Mouse (Mus musculus): Measurements from ENCODE around the gene Cpeb4. TPM values are rescaled to one million over a fixed set of nuclear protein-coding genes. Genes with fewer than 3 reads are reported as not detected.

The Cpeb4 gene
- polyA plus RNA-seq, 1 experiment from 2014 or later, result 34.5 TPM

DNA sequence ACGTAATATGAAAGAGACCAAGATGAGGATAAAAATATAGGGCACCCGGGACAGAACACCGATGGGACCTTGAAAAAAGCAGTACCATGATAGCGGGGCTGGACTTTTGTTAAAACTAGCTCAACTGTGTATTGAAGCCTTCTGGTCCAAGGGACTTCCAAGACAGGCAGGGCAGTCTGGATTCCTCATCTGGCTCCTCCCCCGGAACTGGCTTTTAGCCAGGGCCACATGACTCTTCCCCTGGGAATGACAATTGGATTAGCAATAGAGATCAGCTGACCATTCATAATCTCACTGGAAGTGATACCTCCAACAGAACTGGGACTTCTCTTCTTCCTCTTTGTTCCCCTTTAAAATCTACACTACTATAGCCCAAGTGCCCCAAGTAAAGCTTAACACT is 21.0 kb upstream of the Cpeb4 start:
- ATAC-seq (ENCODE audit: low FRiP score, low TSS enrichment), result no peak
- H3K9me3 ChIP-seq (ENCODE audit: control insufficient read depth, low read length), result no peaks in the 10 kb centered on the region
- H3K4me2 ChIP-seq (ENCODE audit: low read length), result no peak overlapping the region
- H3K36me3 ChIP-seq (ENCODE audit: control insufficient read depth, insufficient read depth, low read length), result no peaks in the 10 kb centered on the region
- H3K9ac ChIP-seq (replicated peaks; ENCODE audit: low read length), result no peak overlapping the region
- WGBS, result 81% methylated on average over 5 of the region's 5 CpGs
- no peaks in the 10 kb centered on the region for H3K27me3 ChIP-seq (ENCODE audit: control insufficient read depth, insufficient read depth, low read length)
- DNase-seq, result peak; percentile 58
- no peak overlapping the region for H3K27ac ChIP-seq (replicated peaks; ENCODE audit: low read depth, low read length)
- H3K4me3 ChIP-seq (replicated peaks; ENCODE audit: low read depth, low read length), result no peak overlapping the region
- peaks cover 19% of the 10 kb centered on the region for H3K4me1 ChIP-seq (ENCODE audit: control insufficient read depth, insufficient read depth, low read length)

GRCm38 (mm10) chr11:31851702-31852560 is 20.1 kb upstream of the Cpeb4 start:
- no peak overlapping the region for H3K27ac ChIP-seq (replicated peaks; ENCODE audit: low read depth, low read length)

GRCm38 (mm10) chr11:31854955-31855354 is 17.1 kb upstream of the Cpeb4 start:
- ATAC-seq (ENCODE audit: low FRiP score, low TSS enrichment) (no peak), DNase-seq (no peak)
- Histone ChIP-seq H3K4me1 (ENCODE audit: control insufficient read depth, insufficient read depth, low read length) (peaks cover 6% of the 10 kb centered on the region), H3K9me3 (ENCODE audit: control insufficient read depth, low read length) (no peaks in the 10 kb centered on the region), H3K36me3 (ENCODE audit: control insufficient read depth, insufficient read depth, low read length) (no peaks in the 10 kb centered on the region), H3K27ac (replicated peaks; ENCODE audit: low read depth, low read length) (no peak overlapping the region), H3K9ac (replicated peaks; ENCODE audit: low read length) (no peak overlapping the region), H3K27me3 (ENCODE audit: control insufficient read depth, insufficient read depth, low read length) (no peaks in the 10 kb centered on the region), H3K4me2 (ENCODE audit: low read length) (no peak overlapping the region), H3K4me3 (replicated peaks; ENCODE audit: low read depth, low read length) (no peak overlapping the region)
- WGBS, result 76% methylated on average over 5 of the region's 5 CpGs

More at GRCm38 (mm10) chr11:31851702-31852560, 20.1 kb upstream of the Cpeb4 start:
- ATAC-seq (ENCODE audit: low FRiP score, low TSS enrichment) (no peak), DNase-seq (no peak)
- H3K4me3 ChIP-seq (replicated peaks; ENCODE audit: low read depth, low read length), result no peak overlapping the region
- WGBS, result 79% methylated on average over 4 of the region's 4 CpGs
- no peaks in the 10 kb centered on the region for H3K9me3 ChIP-seq (ENCODE audit: control insufficient read depth, low read length)
- peaks cover 13% of the 10 kb centered on the region for H3K4me1 ChIP-seq (ENCODE audit: control insufficient read depth, insufficient read depth, low read length)
- no peaks in the 10 kb centered on the region for H3K36me3 ChIP-seq (ENCODE audit: control insufficient read depth, insufficient read depth, low read length)
- no peak overlapping the region for H3K9ac ChIP-seq (replicated peaks; ENCODE audit: low read length)
- H3K27me3 ChIP-seq (ENCODE audit: control insufficient read depth, insufficient read depth, low read length), result no peaks in the 10 kb centered on the region
- no peak overlapping the region for H3K4me2 ChIP-seq (ENCODE audit: low read length)

DNA sequence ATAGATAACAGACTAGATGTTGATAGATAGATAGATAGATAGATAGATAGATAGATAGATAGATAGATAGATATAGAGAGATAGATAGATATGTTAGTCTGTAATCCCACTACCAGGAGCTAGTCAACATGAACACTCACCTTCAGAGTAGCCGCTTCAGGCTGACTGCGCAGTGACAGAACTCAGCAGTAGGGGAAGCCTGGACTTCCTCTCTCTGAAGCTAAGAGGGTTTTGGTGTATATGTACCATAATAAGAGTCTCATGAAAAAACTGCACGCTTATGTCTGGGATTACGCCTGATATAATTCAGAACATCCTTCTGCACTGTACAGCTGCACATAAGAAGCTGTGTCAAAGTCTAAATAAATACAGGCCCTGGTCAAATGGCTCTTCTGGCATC is 14.5 kb upstream of the Cpeb4 start:
- no peak overlapping the region for H3K9ac ChIP-seq (replicated peaks; ENCODE audit: low read length)
- no peak for DNase-seq
- no peaks in the 10 kb centered on the region for H3K4me1 ChIP-seq (ENCODE audit: control insufficient read depth, insufficient read depth, low read length)
- no peaks in the 10 kb centered on the region for H3K36me3 ChIP-seq (ENCODE audit: control insufficient read depth, insufficient read depth, low read length)
- H3K27ac ChIP-seq (replicated peaks; ENCODE audit: low read depth, low read length), result no peak overlapping the region
- H3K27me3 ChIP-seq (ENCODE audit: control insufficient read depth, insufficient read depth, low read length), result no peaks in the 10 kb centered on the region
- no peak overlapping the region for H3K4me2 ChIP-seq (ENCODE audit: low read length)
- WGBS, result 97% methylated on average over 4 of the region's 4 CpGs
- no peak for ATAC-seq (ENCODE audit: low FRiP score, low TSS enrichment)
- no peak overlapping the region for H3K4me3 ChIP-seq (replicated peaks; ENCODE audit: low read depth, low read length)
- no peaks in the 10 kb centered on the region for H3K9me3 ChIP-seq (ENCODE audit: control insufficient read depth, low read length)

DNA sequence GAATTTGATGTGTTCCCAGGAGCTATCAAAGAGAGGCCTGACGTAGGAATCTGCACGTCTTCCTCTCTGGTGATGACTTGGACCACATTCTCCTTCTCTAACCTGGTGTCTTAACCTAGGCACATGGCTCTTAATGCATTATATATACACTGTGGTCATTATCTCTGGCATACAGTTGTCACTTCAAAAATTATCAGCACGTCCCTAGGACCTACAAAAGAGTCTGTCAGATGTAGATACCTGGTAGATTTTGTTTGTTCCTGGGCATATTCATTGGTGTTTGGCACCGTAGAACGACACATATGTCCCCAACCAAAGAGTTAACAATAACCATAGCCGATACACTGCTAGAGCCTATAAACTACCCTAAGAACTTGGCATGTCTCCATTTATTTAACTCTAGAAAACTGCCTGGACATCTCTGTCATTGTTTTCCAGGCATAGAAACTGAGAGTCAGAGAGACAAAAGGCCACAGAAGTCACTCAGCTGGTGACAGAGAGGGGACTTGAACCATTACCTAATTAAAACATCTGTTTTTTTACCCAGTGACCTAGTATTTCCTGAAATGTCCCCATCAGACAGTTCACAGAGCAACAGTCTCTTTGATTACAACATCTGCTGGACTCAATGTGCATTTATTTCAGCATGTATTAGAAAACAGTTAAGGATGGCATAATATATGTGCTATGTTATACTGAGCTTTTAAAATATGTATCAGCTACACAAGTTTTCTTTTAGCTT is 10.7 kb upstream of the Cpeb4 start:
- H3K9me3 ChIP-seq (ENCODE audit: control insufficient read depth, low read length), result no peaks in the 10 kb centered on the region
- H3K27ac ChIP-seq (replicated peaks; ENCODE audit: low read depth, low read length), result no peak overlapping the region
- H3K4me3 ChIP-seq (replicated peaks; ENCODE audit: low read depth, low read length), result no peak overlapping the region
- WGBS, result 84% methylated on average over 6 of the region's 6 CpGs
- H3K36me3 ChIP-seq (ENCODE audit: control insufficient read depth, insufficient read depth, low read length), result no peaks in the 10 kb centered on the region
- no peak for ATAC-seq (ENCODE audit: low FRiP score, low TSS enrichment)
- no peak overlapping the region for H3K4me2 ChIP-seq (ENCODE audit: low read length)
- no peaks in the 10 kb centered on the region for H3K27me3 ChIP-seq (ENCODE audit: control insufficient read depth, insufficient read depth, low read length)
- no peaks in the 10 kb centered on the region for H3K4me1 ChIP-seq (ENCODE audit: control insufficient read depth, insufficient read depth, low read length)
- no peak overlapping the region for H3K9ac ChIP-seq (replicated peaks; ENCODE audit: low read length)
- no peak for DNase-seq

DNA sequence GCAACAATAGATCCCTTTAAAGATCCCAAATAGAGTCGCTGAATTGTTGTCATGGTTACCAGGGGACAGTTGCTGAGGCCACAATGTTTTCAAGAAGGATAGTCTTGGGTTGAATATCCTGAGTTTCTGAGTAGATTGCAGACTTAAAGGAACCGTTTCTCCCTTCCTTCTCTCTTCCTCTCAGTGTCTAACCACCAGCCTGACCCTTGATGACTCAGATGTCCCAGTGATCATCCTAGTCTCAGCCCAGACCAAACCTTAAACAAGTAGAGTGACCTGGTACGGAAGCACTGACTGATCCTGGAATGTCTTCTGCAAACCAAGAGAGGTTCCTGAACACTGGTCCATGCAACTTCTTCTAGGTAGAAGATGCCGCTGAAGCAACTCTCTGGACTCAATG is 4.0 kb upstream of the Cpeb4 start:
- H3K4me1 ChIP-seq (ENCODE audit: control insufficient read depth, insufficient read depth, low read length), result peaks cover 16% of the 10 kb centered on the region
- no peaks in the 10 kb centered on the region for H3K9me3 ChIP-seq (ENCODE audit: control insufficient read depth, low read length)
- H3K4me2 ChIP-seq (ENCODE audit: low read length), result no peak overlapping the region
- no peak overlapping the region for H3K9ac ChIP-seq (replicated peaks; ENCODE audit: low read length)
- H3K27ac ChIP-seq (replicated peaks; ENCODE audit: low read depth, low read length), result no peak overlapping the region
- ATAC-seq (ENCODE audit: low FRiP score, low TSS enrichment) (no peak), DNase-seq (no peak)
- H3K4me3 ChIP-seq (replicated peaks; ENCODE audit: low read depth, low read length), result no peak overlapping the region
- no peaks in the 10 kb centered on the region for H3K27me3 ChIP-seq (ENCODE audit: control insufficient read depth, insufficient read depth, low read length)
- no peaks in the 10 kb centered on the region for H3K36me3 ChIP-seq (ENCODE audit: control insufficient read depth, insufficient read depth, low read length)
- 66% methylated on average over 4 of the region's 4 CpGs for WGBS

DNA sequence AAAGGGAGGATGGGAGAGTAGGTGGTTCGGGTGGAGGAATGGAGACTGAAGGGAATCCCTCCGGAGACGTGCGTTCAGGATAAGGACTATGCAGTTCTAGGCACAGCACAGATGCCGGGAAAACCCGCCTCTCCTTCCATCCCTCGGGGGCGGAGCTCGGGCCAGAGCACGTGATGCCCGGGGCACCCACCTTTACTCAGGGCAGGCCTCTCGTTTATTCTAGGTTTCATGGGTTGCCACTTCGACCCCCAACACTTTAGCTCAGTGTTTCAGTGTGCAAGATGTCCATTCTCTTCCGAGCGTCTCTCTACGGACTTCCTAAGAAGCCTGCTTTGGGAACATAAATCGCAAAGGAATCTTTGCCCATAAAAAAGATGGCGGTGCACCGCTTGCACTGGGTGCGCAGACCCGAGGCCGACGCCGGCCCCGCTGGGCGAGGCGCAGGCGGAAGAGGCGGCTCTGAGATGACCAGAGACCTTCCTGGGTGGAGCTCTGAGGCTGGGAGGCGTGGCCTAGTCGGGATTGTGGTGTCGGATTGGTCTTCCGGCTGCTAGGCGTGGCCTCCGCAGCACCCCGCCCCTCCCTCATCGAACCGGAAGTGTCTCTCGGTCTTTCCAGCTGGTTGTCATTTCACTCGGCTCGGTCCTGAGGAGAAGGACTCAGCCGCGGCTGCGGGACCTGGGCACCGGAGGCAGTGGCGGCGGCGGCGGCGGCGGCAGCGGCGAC is 1.6 kb upstream of the Cpeb4 start:
- peak; percentile 100 for DNase-seq
- Histone ChIP-seq H3K36me3 (ENCODE audit: control insufficient read depth, insufficient read depth, low read length) (no peaks in the 10 kb centered on the region), H3K9me3 (ENCODE audit: control insufficient read depth, low read length) (no peaks in the 10 kb centered on the region), H3K27ac (replicated peaks; ENCODE audit: low read depth, low read length) (peak overlapping the region; percentile 95), H3K9ac (replicated peaks; ENCODE audit: low read length) (peak overlapping the region; percentile 88), H3K4me2 (ENCODE audit: low read length) (peak overlapping the region; percentile 84), H3K4me1 (ENCODE audit: control insufficient read depth, insufficient read depth, low read length) (peaks cover 23% of the 10 kb centered on the region), H3K27me3 (ENCODE audit: control insufficient read depth, insufficient read depth, low read length) (no peaks in the 10 kb centered on the region), H3K4me3 (replicated peaks; ENCODE audit: low read depth, low read length) (peak overlapping the region; percentile 88)
- ATAC-seq (ENCODE audit: low FRiP score, low TSS enrichment), result peak; percentile 100
- WGBS, result under 1% methylated on average over 53 of the region's 53 CpGs

- Histone ChIP-seq H3K4me1 (ENCODE audit: control insufficient read depth, insufficient read depth, low read length) (peaks cover 27% of the 10 kb centered on the region), H3K36me3 (ENCODE audit: control insufficient read depth, insufficient read depth, low read length) (no peaks in the 10 kb centered on the region), H3K9me3 (ENCODE audit: control insufficient read depth, low read length) (no peaks in the 10 kb centered on the region), H3K4me3 (replicated peaks; ENCODE audit: low read depth, low read length) (peak overlapping the region; percentile 88), H3K27ac (replicated peaks; ENCODE audit: low read depth, low read length) (peak overlapping the region; percentile 95), H3K9ac (replicated peaks; ENCODE audit: low read length) (peak overlapping the region; percentile 88), H3K4me2 (ENCODE audit: low read length) (peak overlapping the region; percentile 84), H3K27me3 (ENCODE audit: control insufficient read depth, insufficient read depth, low read length) (no peaks in the 10 kb centered on the region)
- WGBS, result under 1% methylated on average over 18 of the region's 21 CpGs
- ATAC-seq (ENCODE audit: low FRiP score, low TSS enrichment) (0 out of 2 replicates have a peak, but pooled peaks have one; percentile 1), DNase-seq (peak; percentile 71)
Observed at GRCm38 (mm10) chr11:31871135-31871541, 873 bp upstream of the Cpeb4 start.
